Comparison of ENCODE assay signal across 8 mouse cellular contexts in genomic region chr15:64023770-64024719, GRCm38 (mm10). TPM values are rescaled to one million over a fixed set of nuclear protein-coding genes. Genes with fewer than 3 reads are reported as not detected.
DNase-seq lines count a peak whose midpoint lies in the region; ATAC-seq and TF ChIP-seq lines count a peak whose summit lies in the region.

No protein-coding gene starts in this region.

- H3K4me2 ChIP-seq in embryonic facial prominence, embryonic 12.5 days (replicated peaks), result peak overlapping the region; percentile 13
- peak overlapping the region; percentile 22 for H3K4me2 ChIP-seq in hindbrain, embryonic 14.5 days (replicated peaks)
- H3K4me2 ChIP-seq in liver, postnatal 0 days (ENCODE audit: low read depth, low read length), result peak overlapping the region; percentile 58

- no peak for TF ChIP-seq CTCF in gastrocnemius, adult 2 months (IDR thresholded peaks at IDR 0.05)
- no peak for TF ChIP-seq CTCF in liver, postnatal 0 days (IDR thresholded peaks at IDR 0.05; ENCODE audit: low read depth)

- peaks cover 18% of the 10 kb centered on the region for H3K4me1 ChIP-seq in embryonic facial prominence, embryonic 12.5 days
- H3K4me1 ChIP-seq in hindbrain, embryonic 14.5 days (replicated peaks; ENCODE audit: control insufficient read depth, insufficient read depth, low read length), result peaks cover 17% of the 10 kb centered on the region
- peaks cover 24% of the 10 kb centered on the region; the same call in 1 of the 2 replicates for H3K4me1 ChIP-seq in liver, postnatal 0 days (ENCODE audit: insufficient read depth)

- no peak overlapping the region for H3K27ac ChIP-seq in gastrocnemius, adult 2 months
- no peak overlapping the region for H3K27ac ChIP-seq in embryonic facial prominence, embryonic 12.5 days
- H3K27ac ChIP-seq in hindbrain, embryonic 14.5 days, result 0 out of 2 replicates have a peak overlapping the region, but pooled peaks have one; percentile 11
- H3K27ac ChIP-seq in liver, postnatal 0 days (ENCODE audit: low read depth), result peak overlapping the region; percentile 78

- no peak for TF ChIP-seq EP300 in liver, postnatal 0 days (IDR thresholded peaks at IDR 0.05; ENCODE audit: low read depth)

- H3K36me3 ChIP-seq in embryonic facial prominence, embryonic 12.5 days, result no peaks in the 10 kb centered on the region
- H3K36me3 ChIP-seq in hindbrain, embryonic 14.5 days (replicated peaks; ENCODE audit: control insufficient read depth, insufficient read depth), result no peaks in the 10 kb centered on the region
- 0 out of 2 replicates have a peak, but pooled peaks cover 4% of the 10 kb centered on the region for H3K36me3 ChIP-seq in liver, postnatal 0 days (replicated peaks; ENCODE audit: insufficient read depth, low read length)

- intact Hi-C loops in gastrocnemius, adult 2 months (cut with DNase I), result loop anchor here (2.0 kb wide), 1 partner anchor 23 kb away; no protein-coding TSS in a partner anchor

- no peak overlapping the region for H3K9ac ChIP-seq in embryonic facial prominence, embryonic 12.5 days
- H3K9ac ChIP-seq in hindbrain, embryonic 14.5 days, result no peak overlapping the region
- H3K9ac ChIP-seq in liver, postnatal 0 days (replicated peaks), result no peak overlapping the region

- no peaks in the 10 kb centered on the region for H3K27me3 ChIP-seq in embryonic facial prominence, embryonic 12.5 days
- no peaks in the 10 kb centered on the region for H3K27me3 ChIP-seq in hindbrain, embryonic 14.5 days (ENCODE audit: control insufficient read depth, insufficient read depth, low read length)
- no peaks in the 10 kb centered on the region for H3K27me3 ChIP-seq in liver, postnatal 0 days (ENCODE audit: insufficient read depth, low read length)

- no peaks in the 10 kb centered on the region for H3K9me3 ChIP-seq in embryonic facial prominence, embryonic 12.5 days
- no peaks in the 10 kb centered on the region for H3K9me3 ChIP-seq in hindbrain, embryonic 14.5 days (ENCODE audit: control insufficient read depth, low read length)
- no peaks in the 10 kb centered on the region for H3K9me3 ChIP-seq in liver, postnatal 0 days (ENCODE audit: low read length)

- WGBS in embryonic facial prominence, embryonic 12.5 days, result 26% methylated on average over 13 of the region's 13 CpGs
- WGBS in hindbrain, embryonic 14.5 days, result 17% methylated on average over 13 of the region's 13 CpGs
- 37% methylated on average over 13 of the region's 13 CpGs for WGBS in liver, postnatal 0 days (ENCODE audit: insufficient replicate concordance)

- peak; percentile 52; the same call in 1 of the 2 replicates for ATAC-seq in embryonic facial prominence, embryonic 12.5 days (ENCODE audit: insufficient number of reproducible peaks, insufficient read depth, low FRiP score, low TSS enrichment)
- ATAC-seq in hindbrain, embryonic 14.5 days (ENCODE audit: low FRiP score), result peak; percentile 32; the same call in 1 of the 2 replicates
- peak; percentile 58 for ATAC-seq in liver, postnatal 0 days

- no peak for DNase-seq in gastrocnemius, adult 2 months
- DNase-seq in gastrocnemius, postnatal 4 days (ENCODE audit: low spot score in 2 of 2), result no peak
- no peak for DNase-seq in hindbrain, embryonic 14.5 days (ENCODE audit: low spot score)
- DNase-seq in liver, postnatal 0 days, result peak; percentile 44
- peak; percentile 22 to 62 for DNase-seq in spleen, postnatal 10 days (ENCODE audit: low spot score in 2 of 2)
- DNase-seq in cerebellum, adult 9-11 months, result no peak
- DNase-seq in left cerebral cortex, adult 9 months (ENCODE audit: low spot score in 2 of 2), result no peak

- H3K4me3 ChIP-seq in gastrocnemius, adult 2 months, result peak overlapping the region; percentile 36
- H3K4me3 ChIP-seq in embryonic facial prominence, embryonic 12.5 days, result no peak overlapping the region
- H3K4me3 ChIP-seq in hindbrain, embryonic 14.5 days (replicated peaks; ENCODE audit: low read length), result no peak overlapping the region
- H3K4me3 ChIP-seq in liver, postnatal 0 days (ENCODE audit: low read depth, low read length), result peak overlapping the region; percentile 3; the same call in 1 of the 2 replicates

RNA-seq across cellular contexts. Expression of gene Fam49b, which starts 36.2 kb away (rescaled TPM):
- total RNA-seq in gastrocnemius, adult 2 months (2021), result 10 to 100 TPM; 26.4 to 39.1 TPM
- total RNA-seq in gastrocnemius, postnatal 4 days (2021), result 10 to 100 TPM; 75.6 to 83.8 TPM
- polyA plus RNA-seq in embryonic facial prominence, embryonic 12.5 days (2016; fragmentation: Nextera tagmentation; extraction: Ambion mirVana), result 70.5 and 79.6 TPM in 2 replicates
- 164 and 176 TPM in 2 replicates for polyA plus RNA-seq in hindbrain, embryonic 14.5 days (2014; fragmentation: Nextera tagmentation; extraction: Ambion mirVana)
- polyA plus RNA-seq in liver, postnatal 0 days (2015; fragmentation: Nextera tagmentation; extraction: Ambion mirVana), result 36.6 and 37.0 TPM in 2 replicates

Comparison
In these comparisons a context has a peak if more than half of its experiments do, and no peak if none do; other contexts are left out.
1. DNase-seq: peak in liver, postnatal 0 days (single experiment) and spleen, postnatal 10 days (2 of 2); none in gastrocnemius, adult 2 months (single experiment), gastrocnemius, postnatal 4 days (0 of 2), hindbrain, embryonic 14.5 days (single experiment), cerebellum, adult 9-11 months (single experiment) and left cerebral cortex, adult 9 months (0 of 2).
2. H3K27ac ChIP-seq: peak in hindbrain, embryonic 14.5 days (single experiment) and liver, postnatal 0 days (single experiment); none in gastrocnemius, adult 2 months (single experiment) and embryonic facial prominence, embryonic 12.5 days (single experiment).
3. H3K4me3 ChIP-seq: peak in gastrocnemius, adult 2 months (single experiment) and liver, postnatal 0 days (single experiment); none in embryonic facial prominence, embryonic 12.5 days (single experiment) and hindbrain, embryonic 14.5 days (single experiment).
4. Peak in every context shown above with its lines, with median percentiles within 50 percentile points of each other: ATAC-seq and H3K4me2 ChIP-seq.